Mouse (Mus musculus): ENCODE measurements around the gene Gm15557.

The Gm15557 gene

DNA sequence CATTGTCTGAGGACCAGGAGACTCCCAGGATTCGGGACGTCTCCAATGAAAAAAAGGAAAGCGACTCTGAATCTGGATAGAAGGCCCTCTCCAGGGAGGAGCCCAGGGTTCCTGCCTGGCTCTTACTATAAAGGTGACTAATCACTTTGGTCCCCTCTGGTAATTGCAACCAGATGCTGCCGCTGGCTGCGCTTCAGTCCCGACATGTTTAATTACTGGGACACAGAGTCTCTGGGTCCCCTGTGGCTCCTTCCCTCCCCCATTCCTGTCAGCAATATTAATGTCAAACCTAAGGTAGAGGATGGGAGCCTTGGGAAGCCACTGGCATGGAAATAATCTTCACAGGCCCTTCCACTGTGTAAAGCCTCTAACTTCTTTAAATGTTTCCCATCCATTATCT is 8.8 kb downstream of the Gm15557 start:
- no peak for DNase-seq (ENCODE audit: low read depth, low spot score)

DNA sequence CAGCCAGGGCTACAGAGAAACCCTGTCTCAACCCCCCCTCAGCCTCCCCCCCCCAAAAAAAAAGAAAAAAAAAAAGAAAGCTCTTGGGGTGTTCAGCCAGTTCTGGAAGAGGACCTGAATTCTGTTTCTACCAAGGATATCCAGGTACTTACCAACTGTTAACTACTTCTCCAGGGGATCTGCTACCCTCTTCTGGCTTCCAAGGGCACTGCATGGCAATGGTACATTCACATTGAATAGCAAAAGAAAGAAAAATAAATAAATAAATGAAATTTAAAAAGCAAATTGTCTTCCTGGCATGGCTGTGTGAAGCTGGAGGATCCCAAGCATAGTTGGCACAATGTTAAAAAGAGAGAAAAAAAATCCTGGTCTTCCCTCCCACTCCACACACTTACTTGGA is 11.5 kb downstream of the Gm15557 start:
- no peak for DNase-seq (ENCODE audit: low read depth, low spot score)

- peak; percentile 86 for DNase-seq (ENCODE audit: low read depth, low spot score)
Observed at GRCm38 (mm10) chr2:155956134-155957059, 15.9 kb downstream of the Gm15557 start, which contains the start of gene Cep250. Cep250 (plus strand) TSS chr2:155956458.

- DNase-seq (ENCODE audit: low read depth, low spot score): no peak
Observed at GRCm38 (mm10) chr2:155959981-155960380, 19.5 kb downstream of the Gm15557 start.

DNA sequence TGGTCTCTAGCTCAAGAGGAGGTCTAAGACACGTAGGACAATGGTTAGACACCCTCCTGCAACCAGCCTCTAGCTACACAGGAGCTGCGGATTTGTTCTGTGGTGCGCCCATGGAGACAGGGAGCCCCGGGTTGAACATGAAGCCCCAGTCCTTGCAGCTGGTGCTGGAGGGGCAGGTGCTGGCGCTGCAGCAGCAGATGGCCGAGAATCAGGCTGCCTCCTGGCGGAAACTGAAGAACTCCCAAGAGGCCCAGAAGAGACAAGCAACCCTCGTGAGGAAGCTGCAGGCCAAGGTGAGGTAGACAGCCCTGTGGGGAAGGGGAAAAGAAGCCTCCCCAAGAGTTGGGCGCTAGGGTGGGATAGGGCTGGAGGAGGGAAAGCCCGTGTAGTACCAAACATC is 21.3 kb downstream of the Gm15557 start:
- DNase-seq (ENCODE audit: low read depth, low spot score): no peak

GRCm38 (mm10) chr2:155962991-155963390 is 22.5 kb downstream of the Gm15557 start:
- no peak for DNase-seq (ENCODE audit: low read depth, low spot score)

DNA sequence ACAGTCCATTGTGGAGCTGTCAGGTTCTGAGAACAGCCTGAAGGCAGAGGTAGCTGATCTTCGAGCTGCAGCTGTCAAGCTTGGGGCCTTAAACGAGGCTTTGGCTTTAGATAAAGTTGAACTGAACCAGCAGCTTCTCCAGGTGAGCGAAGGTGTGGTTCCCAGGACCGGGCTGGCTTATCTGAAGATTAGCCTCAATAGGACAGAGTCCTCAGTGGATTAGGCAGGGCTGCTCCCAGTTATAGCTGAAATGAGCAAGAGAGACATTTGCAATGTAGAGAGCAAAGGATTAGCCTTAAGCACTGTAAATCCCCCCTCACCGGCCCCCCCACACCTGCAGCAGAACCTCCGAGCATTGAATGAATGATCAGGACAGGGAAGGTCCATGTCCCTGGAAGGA is 32.8 kb downstream of the Gm15557 start:
- no peak for DNase-seq (ENCODE audit: low read depth, low spot score)

DNA sequence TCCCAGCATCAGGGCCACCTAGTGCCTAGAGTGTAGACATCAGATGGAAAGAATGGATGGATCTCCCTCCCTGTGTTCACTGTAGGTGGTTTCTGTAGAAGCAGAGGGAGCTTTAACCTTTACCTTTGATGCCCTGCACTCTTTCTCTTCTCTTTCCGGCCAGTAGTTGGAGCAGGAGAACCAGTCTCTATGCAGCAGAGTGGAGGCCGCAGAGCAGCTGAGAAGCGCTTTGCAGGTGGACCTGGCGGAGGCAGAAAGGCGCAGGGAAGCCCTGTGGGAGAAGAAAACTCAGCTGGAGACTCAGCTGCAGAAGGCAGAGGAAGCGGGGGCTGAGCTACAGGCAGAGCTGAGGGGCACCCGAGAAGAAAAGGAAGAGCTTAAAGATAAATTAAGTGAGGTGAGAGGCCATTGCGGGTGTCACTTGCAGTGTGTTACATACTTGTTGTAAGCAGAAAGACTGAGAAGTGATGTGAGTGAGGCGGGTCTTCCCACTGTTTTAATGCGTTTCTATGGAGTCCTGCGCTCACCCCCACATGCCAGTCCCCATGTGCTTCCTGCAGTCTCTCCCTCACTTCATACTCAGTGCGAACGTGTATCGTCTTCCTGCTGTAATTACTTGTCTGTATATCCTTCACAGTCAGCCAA is 33.7 kb downstream of the Gm15557 start:
- DNase-seq (ENCODE audit: low read depth, low spot score): no peak

DNA sequence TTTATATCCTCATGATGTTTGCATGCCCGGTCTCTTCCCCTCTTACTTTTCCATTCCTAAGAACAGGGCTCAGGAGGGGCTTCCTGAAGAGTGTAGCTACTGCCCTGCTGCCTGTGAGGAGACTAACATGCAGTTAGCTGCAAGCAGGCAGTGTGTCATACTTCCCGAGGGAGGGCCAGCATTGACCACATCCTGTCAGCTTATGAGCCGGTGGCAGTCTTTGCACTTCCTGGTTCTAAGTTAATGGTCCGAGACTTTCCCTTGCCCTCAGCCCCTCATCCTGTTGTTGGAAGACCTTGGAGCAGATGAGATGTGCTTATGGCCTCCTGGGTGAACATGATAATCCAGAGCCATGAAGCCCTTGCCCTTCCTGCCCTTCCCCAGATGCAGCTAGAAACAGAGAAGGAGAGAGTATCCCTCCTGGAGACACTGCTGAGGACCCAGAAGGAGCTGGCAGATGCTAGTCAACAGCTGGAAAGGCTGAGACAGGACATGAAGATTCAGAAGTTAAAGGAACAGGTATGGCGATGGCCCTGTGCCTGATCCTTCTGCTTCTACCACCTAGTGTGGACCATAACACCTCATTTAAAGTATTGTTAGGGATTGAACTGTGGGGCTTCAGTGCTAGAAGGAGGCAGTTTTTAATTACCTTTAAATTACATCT is 38.9 kb downstream of the Gm15557 start:
- DNase-seq (ENCODE audit: low read depth, low spot score): no peak

- no peak for DNase-seq (ENCODE audit: low read depth, low spot score)
Observed at GRCm38 (mm10) chr2:155985776-155986175, 45.2 kb downstream of the Gm15557 start.

- DNase-seq (ENCODE audit: low read depth, low spot score): no peak
Observed at GRCm38 (mm10) chr2:155987131-155987530, 46.6 kb downstream of the Gm15557 start.

DNA sequence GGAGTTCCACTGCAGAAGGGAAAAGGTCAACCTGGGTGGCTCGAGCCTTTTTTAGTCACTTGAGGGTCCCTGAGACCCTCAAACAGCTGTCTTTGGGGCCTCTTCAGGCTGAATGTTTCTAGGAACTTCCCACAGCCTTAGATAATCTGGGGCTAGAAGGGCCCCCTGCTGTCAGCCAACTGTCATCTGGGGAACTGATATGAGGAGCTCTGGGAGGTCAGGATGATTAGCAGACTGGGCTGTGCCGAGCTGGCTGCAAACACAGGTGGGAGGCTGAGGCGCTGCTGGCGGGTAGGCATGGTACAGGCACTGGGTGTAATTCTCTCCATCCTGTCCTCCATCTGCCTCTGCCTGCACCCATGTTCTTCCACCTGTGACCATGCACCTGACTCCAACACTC is 48.6 kb downstream of the Gm15557 start:
- DNase-seq (ENCODE audit: low read depth, low spot score): peak; percentile 68

GRCm38 (mm10) chr2:155991151-155991550 is 50.6 kb downstream of the Gm15557 start:
- DNase-seq (ENCODE audit: low read depth, low spot score): no peak

DNA sequence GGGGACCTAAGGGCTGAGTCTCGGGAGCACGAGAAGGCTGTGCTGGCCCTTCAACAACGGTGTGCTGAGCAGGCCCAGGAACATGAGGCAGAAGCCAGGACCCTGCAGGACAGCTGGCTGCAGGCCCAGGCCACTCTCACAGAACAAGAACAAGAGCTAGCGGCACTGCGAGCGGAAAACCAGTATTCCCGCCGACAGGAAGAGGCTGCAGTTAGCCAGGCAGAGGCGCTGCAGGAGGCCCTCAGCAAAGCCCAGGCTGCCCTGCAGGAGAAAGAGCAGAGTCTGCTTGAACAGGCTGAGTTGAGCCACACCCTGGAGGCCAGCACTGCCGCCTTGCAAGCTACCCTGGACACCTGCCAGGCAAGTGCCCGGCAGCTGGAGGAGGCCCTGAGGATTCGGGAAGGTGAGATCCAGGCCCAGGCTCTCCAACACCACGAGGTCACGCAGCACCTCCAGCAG is 51.4 kb downstream of the Gm15557 start:
- DNase-seq (ENCODE audit: low read depth, low spot score): no peak
